Mouse (Mus musculus): Measurements from ENCODE around the gene Il17f. TPM values are rescaled to one million over a fixed set of nuclear protein-coding genes. Genes with fewer than 3 reads are reported as not detected.
A peak's percentile ranks its signal among the peaks of the same experiment; 100 is the strongest.

Il17f gene
- polyA plus RNA-seq, 1 experiment = 2.2 TPM

DNA sequence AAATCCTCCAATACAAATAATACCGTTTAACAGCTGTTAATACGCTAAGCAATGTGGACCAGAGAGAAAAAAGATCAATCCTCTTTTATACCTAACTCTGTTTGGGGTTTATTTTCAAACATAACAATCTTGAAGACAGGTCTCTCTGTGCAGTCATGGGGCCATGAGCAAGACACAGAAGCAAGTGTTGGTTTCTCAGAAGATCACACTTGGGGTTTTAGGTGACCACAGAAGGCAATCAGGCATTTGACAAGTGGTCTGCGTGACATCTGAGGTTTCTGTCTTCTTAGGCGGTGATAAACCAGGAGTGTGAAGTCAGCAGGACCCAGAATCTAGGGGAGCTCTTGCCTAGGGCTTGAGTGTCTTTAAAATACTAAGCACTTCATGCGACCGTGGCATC, 23.9 kb downstream of the Il17f start:
- Histone ChIP-seq H3K4me1 (ENCODE audit: control insufficient read depth, insufficient read depth, low read length) (peaks cover 3% of the 10 kb centered on the region), H3K4me3 (ENCODE audit: low read depth, low read length) (no peak overlapping the region), H3K36me3 (ENCODE audit: control insufficient read depth, insufficient read depth, low read length, poor library complexity, severe bottlenecking) (no peaks in the 10 kb centered on the region), H3K9me3 (replicated peaks; ENCODE audit: control insufficient read depth, insufficient read depth, low read length, poor library complexity, severe bottlenecking) (no peaks in the 10 kb centered on the region), H3K27me3 (ENCODE audit: control insufficient read depth, insufficient read depth, low read length, poor library complexity, severe bottlenecking) (no peaks in the 10 kb centered on the region), H3K27ac (ENCODE audit: insufficient read depth, low read length) (no peak overlapping the region), H3K9ac (ENCODE audit: low read depth, poor library complexity, severe bottlenecking) (no peak overlapping the region)
- no peak for TF ChIP-seq CTCF (IDR thresholded peaks at IDR 0.05; ENCODE audit: low read depth, low read length)
- no peak for TF ChIP-seq POLR2A (IDR thresholded peaks at IDR 0.05; ENCODE audit: insufficient read depth, low read length)
- no peak for TF ChIP-seq EP300 (IDR thresholded peaks at IDR 0.05; ENCODE audit: insufficient read depth, low read depth, low read length)

DNA sequence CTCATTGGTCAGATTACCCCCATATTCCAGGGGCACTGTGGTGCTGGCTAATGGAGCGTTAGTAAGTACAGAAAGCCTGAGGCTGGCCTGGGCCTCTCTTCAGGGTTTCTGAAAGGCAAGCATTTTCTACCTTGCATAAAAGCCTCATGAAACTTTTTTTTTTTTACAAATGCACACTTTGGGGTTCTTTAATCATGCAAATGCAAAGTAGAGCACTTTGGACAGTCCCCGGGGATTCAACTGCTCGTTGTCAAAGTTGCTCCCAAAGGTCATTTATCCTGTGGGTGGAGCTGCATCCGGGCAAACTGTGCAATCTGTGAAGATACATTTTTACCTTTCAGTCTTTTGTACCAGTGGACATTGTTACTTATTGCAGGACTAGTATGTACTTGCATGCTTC, 29.0 kb downstream of the Il17f start:
- Histone ChIP-seq H3K27me3 (ENCODE audit: control insufficient read depth, insufficient read depth, low read length, poor library complexity, severe bottlenecking) (no peaks in the 10 kb centered on the region), H3K27ac (ENCODE audit: insufficient read depth, low read length) (peak overlapping the region; percentile 54; the same call in 1 of the 2 replicates), H3K4me1 (ENCODE audit: control insufficient read depth, insufficient read depth, low read length) (peaks cover 9% of the 10 kb centered on the region), H3K9ac (ENCODE audit: low read depth, poor library complexity, severe bottlenecking) (no peak overlapping the region), H3K4me3 (ENCODE audit: low read depth, low read length) (no peak overlapping the region), H3K9me3 (replicated peaks; ENCODE audit: control insufficient read depth, insufficient read depth, low read length, poor library complexity, severe bottlenecking) (no peaks in the 10 kb centered on the region), H3K36me3 (ENCODE audit: control insufficient read depth, insufficient read depth, low read length, poor library complexity, severe bottlenecking) (no peaks in the 10 kb centered on the region)
- TF ChIP-seq CTCF (IDR thresholded peaks at IDR 0.05; ENCODE audit: low read depth, low read length) (no peak), EP300 (IDR thresholded peaks at IDR 0.05; ENCODE audit: insufficient read depth, low read depth, low read length) (peak; percentile 61; the same call in 1 of the 2 replicates), POLR2A (IDR thresholded peaks at IDR 0.05; ENCODE audit: insufficient read depth, low read length) (no peak)

DNA sequence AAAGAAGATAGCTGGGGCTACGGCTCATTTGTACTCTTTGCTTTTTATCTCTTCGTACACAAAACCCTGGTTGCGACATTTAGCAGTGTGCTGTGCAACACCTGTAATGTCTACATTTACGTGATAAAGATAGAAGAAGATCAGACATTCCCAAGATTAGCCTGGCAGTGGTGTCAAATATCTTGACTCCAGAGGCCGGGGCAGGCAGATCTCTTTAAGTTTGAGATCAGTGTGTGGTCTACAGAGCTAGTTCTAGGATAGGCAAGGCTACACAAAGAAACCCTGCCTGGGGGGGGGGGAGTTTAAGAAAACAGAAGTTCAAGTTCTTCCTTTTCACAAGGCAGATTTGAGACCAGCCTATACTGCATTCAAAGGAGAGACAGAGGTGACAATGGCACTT, 30.1 kb downstream of the Il17f start:
- H3K4me1 ChIP-seq (ENCODE audit: control insufficient read depth, insufficient read depth, low read length) = peaks cover 9% of the 10 kb centered on the region
- no peaks in the 10 kb centered on the region for H3K27me3 ChIP-seq (ENCODE audit: control insufficient read depth, insufficient read depth, low read length, poor library complexity, severe bottlenecking)
- H3K4me3 ChIP-seq (ENCODE audit: low read depth, low read length) = no peak overlapping the region
- no peak for TF ChIP-seq EP300 (IDR thresholded peaks at IDR 0.05; ENCODE audit: insufficient read depth, low read depth, low read length)
- TF ChIP-seq CTCF (IDR thresholded peaks at IDR 0.05; ENCODE audit: low read depth, low read length) = no peak
- no peak for TF ChIP-seq POLR2A (IDR thresholded peaks at IDR 0.05; ENCODE audit: insufficient read depth, low read length)
- H3K9me3 ChIP-seq (replicated peaks; ENCODE audit: control insufficient read depth, insufficient read depth, low read length, poor library complexity, severe bottlenecking) = no peaks in the 10 kb centered on the region
- H3K27ac ChIP-seq (ENCODE audit: insufficient read depth, low read length) = no peak overlapping the region
- no peaks in the 10 kb centered on the region for H3K36me3 ChIP-seq (ENCODE audit: control insufficient read depth, insufficient read depth, low read length, poor library complexity, severe bottlenecking)
- H3K9ac ChIP-seq (ENCODE audit: low read depth, poor library complexity, severe bottlenecking) = no peak overlapping the region

DNA sequence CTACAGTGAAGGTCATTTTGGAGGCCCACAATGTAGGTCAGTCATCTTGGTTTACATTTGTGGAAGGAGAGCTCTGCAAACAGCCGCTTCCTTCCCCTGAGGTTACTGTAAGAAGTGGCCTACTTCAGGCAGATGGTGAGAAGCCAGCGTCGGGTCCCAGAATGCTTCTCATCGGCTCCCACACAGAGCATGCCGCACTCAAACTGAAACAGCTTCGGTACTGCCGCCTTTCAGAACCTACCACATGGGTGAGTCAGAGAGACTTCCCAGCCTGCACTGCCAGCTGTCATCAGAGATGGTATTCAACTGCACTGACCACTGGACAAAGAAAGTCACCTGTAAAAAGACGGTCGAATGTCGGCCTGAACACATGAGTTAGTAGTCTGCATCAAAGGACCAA, 30.6 kb downstream of the Il17f start:
- Histone ChIP-seq H3K9me3 (replicated peaks; ENCODE audit: control insufficient read depth, insufficient read depth, low read length, poor library complexity, severe bottlenecking) (no peaks in the 10 kb centered on the region), H3K4me1 (ENCODE audit: control insufficient read depth, insufficient read depth, low read length) (peaks cover 9% of the 10 kb centered on the region), H3K27ac (ENCODE audit: insufficient read depth, low read length) (no peak overlapping the region), H3K4me3 (ENCODE audit: low read depth, low read length) (no peak overlapping the region), H3K9ac (ENCODE audit: low read depth, poor library complexity, severe bottlenecking) (no peak overlapping the region), H3K27me3 (ENCODE audit: control insufficient read depth, insufficient read depth, low read length, poor library complexity, severe bottlenecking) (no peaks in the 10 kb centered on the region), H3K36me3 (ENCODE audit: control insufficient read depth, insufficient read depth, low read length, poor library complexity, severe bottlenecking) (no peaks in the 10 kb centered on the region)
- TF ChIP-seq POLR2A (IDR thresholded peaks at IDR 0.05; ENCODE audit: insufficient read depth, low read length) (no peak), CTCF (IDR thresholded peaks at IDR 0.05; ENCODE audit: low read depth, low read length) (no peak), EP300 (IDR thresholded peaks at IDR 0.05; ENCODE audit: insufficient read depth, low read depth, low read length) (no peak)

DNA sequence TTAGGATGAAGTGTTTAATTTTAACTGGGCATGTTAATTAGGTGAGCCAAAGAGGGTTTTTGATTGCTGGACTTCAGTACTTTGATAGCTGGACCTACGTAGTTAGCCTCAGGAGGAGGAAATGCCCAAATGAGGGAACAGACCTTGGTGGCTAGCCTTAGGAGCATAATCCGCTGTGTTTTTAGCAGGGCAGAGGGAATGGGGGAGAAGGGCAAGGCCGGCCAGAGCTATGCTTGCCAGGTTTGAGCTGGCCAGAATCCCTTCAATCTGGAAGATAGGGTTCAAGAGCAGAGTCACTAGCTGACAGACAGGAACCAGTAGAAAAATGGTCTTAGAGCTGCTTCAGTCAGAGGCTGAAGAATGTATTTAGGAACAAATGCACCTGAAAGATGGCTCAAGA, 32.8 kb downstream of the Il17f start:
- Histone ChIP-seq H3K36me3 (ENCODE audit: control insufficient read depth, insufficient read depth, low read length, poor library complexity, severe bottlenecking) (no peaks in the 10 kb centered on the region), H3K27ac (ENCODE audit: insufficient read depth, low read length) (no peak overlapping the region), H3K9me3 (replicated peaks; ENCODE audit: control insufficient read depth, insufficient read depth, low read length, poor library complexity, severe bottlenecking) (no peaks in the 10 kb centered on the region), H3K4me1 (ENCODE audit: control insufficient read depth, insufficient read depth, low read length) (peaks cover 9% of the 10 kb centered on the region), H3K4me3 (ENCODE audit: low read depth, low read length) (no peak overlapping the region), H3K9ac (ENCODE audit: low read depth, poor library complexity, severe bottlenecking) (no peak overlapping the region), H3K27me3 (ENCODE audit: control insufficient read depth, insufficient read depth, low read length, poor library complexity, severe bottlenecking) (no peaks in the 10 kb centered on the region)
- TF ChIP-seq POLR2A (IDR thresholded peaks at IDR 0.05; ENCODE audit: insufficient read depth, low read length) (no peak), CTCF (IDR thresholded peaks at IDR 0.05; ENCODE audit: low read depth, low read length) (no peak), EP300 (IDR thresholded peaks at IDR 0.05; ENCODE audit: insufficient read depth, low read depth, low read length) (no peak)

DNA sequence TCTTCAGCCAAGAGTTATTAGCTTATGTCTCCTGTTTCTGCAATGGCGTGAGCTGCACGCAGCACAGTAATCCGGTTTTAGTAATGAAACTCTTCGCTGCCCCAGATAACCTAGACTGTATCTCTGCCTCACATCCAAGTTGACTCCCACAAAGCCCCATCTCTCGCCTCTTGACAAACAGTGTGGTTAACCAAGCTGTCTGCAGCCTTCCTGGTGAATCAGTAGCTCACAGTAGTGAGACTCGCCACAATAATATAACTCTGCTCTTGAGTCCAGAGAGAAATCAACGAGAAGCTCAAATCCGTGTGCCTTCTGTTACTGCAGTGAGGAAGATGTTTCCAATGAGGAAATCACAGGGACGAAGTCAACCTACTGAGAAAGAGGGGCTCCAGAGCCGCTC, 36.0 kb downstream of the Il17f start:
- no peak overlapping the region for H3K9ac ChIP-seq (ENCODE audit: low read depth, poor library complexity, severe bottlenecking)
- H3K27ac ChIP-seq (ENCODE audit: insufficient read depth, low read length) = no peak overlapping the region
- no peaks in the 10 kb centered on the region for H3K27me3 ChIP-seq (ENCODE audit: control insufficient read depth, insufficient read depth, low read length, poor library complexity, severe bottlenecking)
- no peaks in the 10 kb centered on the region for H3K4me1 ChIP-seq (ENCODE audit: control insufficient read depth, insufficient read depth, low read length)
- no peaks in the 10 kb centered on the region for H3K9me3 ChIP-seq (replicated peaks; ENCODE audit: control insufficient read depth, insufficient read depth, low read length, poor library complexity, severe bottlenecking)
- TF ChIP-seq EP300 (IDR thresholded peaks at IDR 0.05; ENCODE audit: insufficient read depth, low read depth, low read length) = no peak
- no peak for TF ChIP-seq POLR2A (IDR thresholded peaks at IDR 0.05; ENCODE audit: insufficient read depth, low read length)
- no peak for TF ChIP-seq CTCF (IDR thresholded peaks at IDR 0.05; ENCODE audit: low read depth, low read length)
- no peak overlapping the region for H3K4me3 ChIP-seq (ENCODE audit: low read depth, low read length)
- no peaks in the 10 kb centered on the region for H3K36me3 ChIP-seq (ENCODE audit: control insufficient read depth, insufficient read depth, low read length, poor library complexity, severe bottlenecking)
